Mouse (Mus musculus): Measurements from ENCODE around the gene Tmem132b. TPM values are rescaled to one million over a fixed set of nuclear protein-coding genes. Genes with fewer than 3 reads are reported as not detected.

Tmem132b gene
- total RNA-seq, 2 experiments from 2014 or later, result 135 to 141 TPM

DNA sequence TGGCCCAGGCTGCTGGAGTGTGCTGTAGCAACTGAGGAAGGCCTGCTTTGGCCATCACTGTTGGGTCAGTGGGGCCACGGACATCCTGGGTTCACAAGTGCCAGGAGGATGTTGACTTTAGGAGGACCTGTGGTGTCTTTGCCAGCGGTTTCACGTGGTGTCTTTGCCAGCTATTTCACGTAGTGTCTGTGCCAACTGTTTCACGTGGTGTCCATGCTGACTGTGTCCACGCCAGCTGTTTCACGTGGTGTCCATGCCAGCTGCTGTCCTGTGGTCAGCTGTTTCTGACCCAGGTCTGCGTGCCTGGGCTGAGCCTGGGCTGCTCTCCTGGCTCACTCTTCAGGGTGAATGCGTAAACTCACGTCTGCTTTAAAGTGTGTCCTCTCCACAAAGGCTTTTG is 35.9 kb upstream of the Tmem132b start:
- no peak for TF ChIP-seq CTCF (IDR thresholded peaks at IDR 0.05)
- Histone ChIP-seq H3K4me3 (no peak overlapping the region), H3K27ac (no peak overlapping the region)
- no peak for DNase-seq (ENCODE audit: extremely low spot score in 1 of 2, low spot score in 2 of 2)
- intact Hi-C loops (cut with DNase I), result no loop called here

DNA sequence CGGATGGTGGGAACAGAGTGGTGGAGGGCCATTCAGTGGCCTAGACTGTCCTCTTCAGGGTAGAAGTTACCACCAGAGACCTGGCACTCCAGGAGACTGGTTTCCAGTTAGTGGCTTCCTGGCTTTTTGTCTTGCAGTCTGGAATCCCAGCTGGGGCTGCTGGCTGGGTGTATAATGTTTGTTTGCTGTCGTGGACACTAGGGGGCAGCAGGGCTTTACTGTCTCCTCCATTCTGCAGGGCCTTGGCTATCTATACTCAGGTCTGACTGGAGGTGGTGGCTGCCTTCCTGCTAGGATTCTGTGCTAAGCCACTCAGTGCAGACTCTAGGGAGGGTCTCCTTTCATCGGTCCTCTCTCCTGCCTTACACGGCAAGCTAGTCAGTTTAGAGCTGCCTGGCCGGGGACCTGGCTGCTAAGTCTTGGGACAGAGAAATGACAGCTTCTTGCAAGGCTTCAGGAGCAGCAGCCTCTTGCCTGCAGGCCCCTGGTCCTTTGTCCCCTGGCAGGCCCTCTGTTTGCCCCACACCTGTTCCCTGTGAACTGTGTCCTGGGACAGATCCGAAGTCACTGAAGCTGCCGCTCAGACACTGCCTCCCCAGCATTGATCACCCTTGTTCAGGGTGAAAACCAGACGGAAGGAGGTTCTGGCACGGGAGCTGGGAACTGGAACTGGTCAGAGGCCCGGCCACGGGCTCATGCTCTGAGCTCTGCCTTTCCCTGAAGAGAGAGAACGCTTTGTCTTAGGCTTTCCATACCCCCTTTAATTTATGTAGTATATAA is 33.6 kb upstream of the Tmem132b start:
- peak; percentile 72 to 80 for DNase-seq (ENCODE audit: extremely low spot score in 1 of 2, low spot score in 2 of 2)
- intact Hi-C loops (cut with DNase I), result no loop called here
- Histone ChIP-seq H3K4me3 (no peak overlapping the region), H3K27ac (no peak overlapping the region)
- peak; percentile 81 for TF ChIP-seq CTCF (IDR thresholded peaks at IDR 0.05)

DNA sequence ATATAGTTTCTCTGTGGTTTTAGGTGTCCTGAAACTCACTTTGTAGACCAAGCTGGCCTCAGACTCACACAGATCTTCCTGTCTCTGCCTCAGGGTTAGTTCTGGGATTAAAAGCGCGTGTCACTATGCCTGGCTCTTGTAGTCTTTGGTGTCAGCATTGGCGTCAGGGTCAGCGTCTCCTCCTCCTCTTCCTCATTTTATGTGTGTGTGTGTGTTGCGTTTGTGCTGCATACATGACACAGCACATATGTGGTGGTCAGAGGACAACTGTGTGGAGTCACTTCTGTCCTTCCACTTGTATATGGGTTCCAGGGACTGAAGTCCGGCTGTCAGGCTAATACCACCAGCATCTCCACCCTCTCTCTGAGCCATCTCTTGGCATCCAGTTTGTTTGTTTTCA is 30.1 kb upstream of the Tmem132b start:
- intact Hi-C loops (cut with DNase I), result no loop called here
- no peak for DNase-seq (ENCODE audit: extremely low spot score in 1 of 2, low spot score in 2 of 2)
- H3K4me3 ChIP-seq, result no peak overlapping the region
- no peak for TF ChIP-seq CTCF (IDR thresholded peaks at IDR 0.05)
- H3K27ac ChIP-seq, result no peak overlapping the region

DNA sequence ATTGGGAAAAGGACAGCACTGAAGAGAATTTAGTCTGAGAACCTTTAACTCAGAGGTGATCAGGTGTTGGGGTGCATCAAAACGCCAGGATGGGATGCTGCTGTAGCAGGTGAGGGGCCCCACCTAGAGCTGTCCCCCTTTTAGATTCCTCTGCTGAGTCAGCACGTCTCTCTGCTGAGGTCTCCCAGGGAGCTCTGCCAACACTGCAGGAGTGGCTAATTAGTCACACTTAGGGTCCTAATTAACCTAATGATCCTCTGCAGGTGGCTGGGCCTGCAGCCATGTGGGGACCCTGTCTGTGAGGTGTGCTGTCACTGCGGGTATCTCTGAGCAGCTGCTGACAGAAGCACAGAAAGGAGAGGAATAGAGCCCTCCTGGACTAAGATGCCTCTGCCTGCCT is 29.4 kb upstream of the Tmem132b start:
- intact Hi-C loops (cut with DNase I), result no loop called here
- no peak for DNase-seq (ENCODE audit: extremely low spot score in 1 of 2, low spot score in 2 of 2)
- Histone ChIP-seq H3K27ac (no peak overlapping the region), H3K4me3 (no peak overlapping the region)
- TF ChIP-seq CTCF (IDR thresholded peaks at IDR 0.05), result no peak

DNA sequence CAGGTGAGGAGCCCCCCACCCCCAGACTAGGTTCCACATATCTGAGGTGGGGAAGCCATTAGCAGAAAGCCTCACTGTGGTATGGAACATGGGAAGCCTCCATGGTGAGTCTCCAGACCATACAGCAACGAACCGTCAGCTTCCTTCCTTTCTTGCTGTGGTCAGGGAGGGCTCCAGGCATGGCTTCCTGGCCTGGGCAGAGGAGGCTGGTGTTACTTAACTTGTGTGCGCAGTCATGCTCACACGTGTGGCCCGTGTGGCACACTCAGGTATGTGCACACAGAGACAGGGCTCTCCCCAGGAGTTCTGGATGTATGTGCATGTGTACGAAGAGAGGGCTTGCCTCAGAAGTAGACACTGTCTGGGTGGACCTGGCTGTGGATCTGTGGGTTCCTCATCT is 27.9 kb upstream of the Tmem132b start:
- Histone ChIP-seq H3K4me3 (no peak overlapping the region), H3K27ac (no peak overlapping the region)
- DNase-seq (ENCODE audit: extremely low spot score in 1 of 2, low spot score in 2 of 2), result no peak
- no peak for TF ChIP-seq CTCF (IDR thresholded peaks at IDR 0.05)
- intact Hi-C loops (cut with DNase I), result no loop called here

DNA sequence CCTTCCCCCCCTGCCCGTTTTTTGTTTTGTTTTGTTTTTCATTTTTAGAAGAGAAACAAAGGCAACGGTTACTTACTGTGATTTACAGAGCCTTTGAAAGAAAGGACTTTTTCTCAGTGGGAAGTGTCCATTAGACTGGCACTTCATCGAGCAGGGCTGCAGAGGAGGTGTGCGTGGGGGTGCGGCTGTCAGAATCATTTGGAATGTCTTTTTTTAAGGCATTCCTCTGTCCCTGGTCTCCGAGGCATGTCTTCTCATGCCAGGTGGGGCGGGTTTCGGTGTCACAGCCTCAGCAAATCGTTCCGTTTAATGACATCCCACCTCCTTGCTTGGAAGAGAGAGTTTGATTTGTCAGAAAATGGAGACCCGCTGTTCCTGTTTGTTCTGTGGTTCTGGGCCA is 26.9 kb upstream of the Tmem132b start:
- TF ChIP-seq CTCF (IDR thresholded peaks at IDR 0.05), result no peak
- Histone ChIP-seq H3K4me3 (no peak overlapping the region), H3K27ac (peak overlapping the region; percentile 22)
- no peak for DNase-seq (ENCODE audit: extremely low spot score in 1 of 2, low spot score in 2 of 2)
- intact Hi-C loops (cut with DNase I), result no loop called here

DNA sequence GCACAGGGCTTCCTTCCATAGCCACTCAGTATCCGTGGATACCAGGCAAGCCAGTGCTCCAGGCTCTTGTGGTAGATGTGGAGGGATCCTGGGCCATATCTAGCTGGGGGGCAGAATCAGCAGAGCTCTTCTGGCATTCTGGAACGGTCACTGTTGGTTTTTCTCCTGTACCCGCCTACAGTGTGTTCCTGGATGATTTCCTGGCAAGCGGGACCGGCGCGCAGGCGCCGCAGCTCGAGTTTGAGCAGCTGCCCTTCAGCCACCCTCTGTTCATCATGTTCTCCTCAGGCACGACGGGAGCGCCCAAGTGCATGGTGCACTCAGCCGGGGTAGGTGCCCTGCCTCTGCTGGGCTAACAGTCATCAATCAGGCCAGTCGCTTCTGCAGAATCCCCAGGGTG is 25.6 kb upstream of the Tmem132b start:
- H3K4me3 ChIP-seq, result no peak overlapping the region
- peak overlapping the region; percentile 67; the same call in 1 of the 2 replicates for H3K27ac ChIP-seq
- intact Hi-C loops (cut with DNase I), result no loop called here
- no peak for DNase-seq (ENCODE audit: extremely low spot score in 1 of 2, low spot score in 2 of 2)
- TF ChIP-seq CTCF (IDR thresholded peaks at IDR 0.05), result no peak

DNA sequence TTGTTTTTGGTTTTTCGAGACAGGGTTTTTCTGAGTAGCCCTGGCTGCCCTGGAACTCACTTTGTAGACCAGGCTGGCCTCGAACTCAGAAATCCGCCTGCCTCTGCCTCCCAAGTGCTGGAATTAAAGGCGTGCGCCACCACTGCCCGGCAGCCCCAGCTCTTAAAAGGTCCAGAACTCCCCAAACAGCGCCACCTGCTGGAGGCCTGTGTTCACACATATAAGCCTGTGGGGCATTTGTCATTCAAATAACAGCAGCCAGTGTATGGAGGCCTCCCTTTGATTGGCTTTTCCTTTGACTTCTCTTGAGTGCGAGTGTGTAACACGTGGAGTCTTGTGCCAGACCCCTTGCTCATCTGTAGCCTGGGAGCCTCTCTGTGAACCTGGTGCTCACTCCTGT is 24.0 kb upstream of the Tmem132b start:
- DNase-seq (ENCODE audit: extremely low spot score in 1 of 2, low spot score in 2 of 2), result no peak
- no peak overlapping the region for H3K27ac ChIP-seq
- intact Hi-C loops (cut with DNase I), result no loop called here

DNA sequence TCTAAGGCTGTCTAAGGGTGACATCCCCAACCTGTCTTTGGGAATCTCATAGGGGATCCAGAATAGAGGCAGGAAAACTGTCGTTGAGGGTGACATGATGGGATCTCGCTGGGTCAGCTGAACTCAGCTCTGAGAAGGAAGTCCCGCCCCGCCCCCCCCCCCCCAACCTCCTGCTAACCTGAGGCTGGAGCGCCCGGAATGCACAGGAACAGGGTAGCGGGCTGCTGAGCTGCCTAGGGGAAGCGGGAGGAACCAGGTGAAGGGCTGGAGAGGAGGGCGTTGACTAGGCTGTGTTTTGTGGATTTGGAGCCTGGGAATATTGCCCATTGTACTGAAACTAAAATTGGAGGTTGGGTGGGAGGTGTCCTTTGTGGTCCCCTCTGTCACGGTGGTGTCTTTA is 23.6 kb upstream of the Tmem132b start:
- no peak overlapping the region for H3K4me3 ChIP-seq
- intact Hi-C loops (cut with DNase I), result no loop called here
- no peak for TF ChIP-seq CTCF (IDR thresholded peaks at IDR 0.05)

More for the DNA sequence above, 24.0 kb upstream of the Tmem132b start:
- TF ChIP-seq CTCF (IDR thresholded peaks at IDR 0.05), result peak; percentile 45
- no peak overlapping the region for H3K4me3 ChIP-seq

DNA sequence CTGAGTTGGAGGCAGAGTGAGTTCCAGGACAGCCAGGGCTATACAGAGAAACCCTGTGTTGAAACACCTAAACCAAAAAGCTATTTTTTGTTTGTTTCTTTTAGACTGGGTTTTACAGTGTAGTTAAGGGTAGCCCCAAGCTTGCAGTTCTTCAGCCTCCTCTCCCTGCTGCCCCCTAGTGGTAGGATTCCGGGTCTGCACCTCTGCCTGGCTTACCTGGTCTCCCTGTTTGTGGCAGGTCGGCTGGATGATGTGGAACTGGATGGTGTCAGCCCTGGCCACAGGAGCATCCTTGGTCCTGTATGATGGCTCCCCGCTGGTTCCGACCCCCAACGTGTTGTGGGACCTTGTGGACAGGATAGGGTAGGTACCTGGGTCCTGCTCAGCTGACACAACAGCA is 22.0 kb upstream of the Tmem132b start:
- no peak for DNase-seq (ENCODE audit: extremely low spot score in 1 of 2, low spot score in 2 of 2)
- intact Hi-C loops (cut with DNase I), result no loop called here
- Histone ChIP-seq H3K27ac (no peak overlapping the region), H3K4me3 (no peak overlapping the region)
- peak; percentile 81 for TF ChIP-seq CTCF (IDR thresholded peaks at IDR 0.05)

More for the DNA sequence above, 23.6 kb upstream of the Tmem132b start:
- no peak overlapping the region for H3K27ac ChIP-seq
- DNase-seq (ENCODE audit: extremely low spot score in 1 of 2, low spot score in 2 of 2), result no peak

DNA sequence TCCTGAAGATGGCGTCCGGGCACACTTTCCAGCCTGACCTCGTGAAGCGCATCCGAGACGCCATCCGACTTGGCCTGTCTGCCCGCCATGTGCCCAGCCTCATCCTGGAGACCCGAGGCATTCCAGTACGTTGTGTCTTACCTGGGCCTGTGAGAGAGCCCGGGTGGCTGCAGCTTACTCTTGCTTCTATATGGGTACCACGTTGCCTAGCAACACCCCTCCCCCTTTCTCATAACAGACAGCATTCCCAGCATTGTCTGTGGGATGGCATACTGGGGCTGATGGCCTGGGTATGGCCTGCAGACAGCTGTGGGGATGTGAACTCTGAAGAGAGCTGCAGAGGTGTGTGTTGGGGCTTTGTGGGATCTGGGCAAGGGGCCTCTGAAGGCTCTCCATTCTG is 16.6 kb upstream of the Tmem132b start:
- TF ChIP-seq CTCF (IDR thresholded peaks at IDR 0.05), result no peak
- Histone ChIP-seq H3K27ac (no peak overlapping the region; the same call in 1 of the 2 replicates), H3K4me3 (no peak overlapping the region)
- intact Hi-C loops (cut with DNase I), result no loop called here
- DNase-seq (ENCODE audit: extremely low spot score in 1 of 2, low spot score in 2 of 2), result no peak

DNA sequence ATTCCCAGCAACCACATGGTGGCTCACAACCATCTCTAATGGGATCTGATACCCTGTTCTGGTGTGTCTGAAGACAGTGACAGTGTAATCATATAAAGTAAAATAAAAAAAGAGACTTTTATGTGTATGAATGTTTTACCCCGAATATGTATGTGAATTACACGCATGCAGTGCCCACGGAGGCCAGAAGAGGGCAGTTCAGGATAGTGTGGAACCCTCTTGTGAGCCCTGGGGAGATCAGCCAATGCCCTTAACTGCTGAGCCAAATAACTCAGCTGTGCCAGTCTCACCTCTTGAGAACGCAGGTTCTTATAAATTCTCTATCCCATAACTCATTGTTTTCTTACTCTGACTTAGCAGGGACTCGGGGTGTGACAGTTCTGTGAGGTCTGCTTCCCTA is 12.9 kb upstream of the Tmem132b start:
- intact Hi-C loops (cut with DNase I), result no loop called here
- Histone ChIP-seq H3K27ac (no peak overlapping the region), H3K4me3 (no peak overlapping the region)
- DNase-seq (ENCODE audit: extremely low spot score in 1 of 2, low spot score in 2 of 2), result no peak
- TF ChIP-seq CTCF (IDR thresholded peaks at IDR 0.05), result peak; percentile 69
